Mouse (Mus musculus): ENCODE results near the gene Capn10. TPM values are rescaled to one million over a fixed set of nuclear protein-coding genes. Genes with fewer than 3 reads are reported as not detected.

Capn10 gene
- polyA plus RNA-seq, 1 experiment from 2014 or later: 29.1 TPM

DNA sequence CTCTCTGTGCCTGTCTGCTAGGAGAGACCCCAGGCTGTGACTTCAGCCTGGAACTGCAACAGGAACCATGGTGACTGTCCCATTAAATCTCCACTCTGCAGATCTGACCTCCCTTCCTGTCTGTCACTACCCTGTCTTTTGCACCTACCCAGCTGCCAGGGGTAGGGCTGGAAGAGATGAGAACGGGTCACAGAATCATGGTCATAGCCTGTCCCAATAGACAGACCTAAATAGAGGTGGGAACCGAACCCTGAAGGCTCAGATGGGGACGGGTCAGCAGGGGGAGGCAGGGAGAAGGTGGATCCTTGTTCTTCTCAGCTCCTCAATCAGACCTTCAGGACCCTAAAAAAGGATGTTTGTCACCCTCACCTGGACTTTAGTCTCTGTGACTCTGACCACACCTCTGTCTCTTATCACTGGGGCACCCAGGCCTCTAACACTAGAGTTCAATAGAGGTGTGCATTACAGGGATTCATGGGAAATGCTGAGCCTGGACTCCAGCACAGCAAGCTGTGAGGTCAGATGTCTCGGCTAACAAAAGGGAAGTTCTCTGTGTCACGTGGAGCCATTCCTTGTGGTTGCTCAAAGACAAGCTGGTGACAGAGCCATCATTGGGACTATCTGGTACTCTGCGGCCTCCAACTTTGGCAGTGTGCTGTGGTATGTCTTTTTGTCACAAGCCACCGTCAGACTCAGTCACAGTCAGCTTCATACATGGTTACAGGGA, 13.5 kb upstream of the Capn10 start:
- Histone ChIP-seq H3K27me3 (no peaks in the 10 kb centered on the region), H3K27ac (no peak overlapping the region), H3K36me3 (peaks cover 56% of the 10 kb centered on the region), H3K4me3 (no peak overlapping the region), H3K9ac (no peak overlapping the region), H3K4me1 (no peaks in the 10 kb centered on the region), H3K9me3 (no peaks in the 10 kb centered on the region), H3K4me2 (no peak overlapping the region)
- ATAC-seq (ENCODE audit: insufficient number of reproducible peaks, low FRiP score, low TSS enrichment, low read depth): no peak
- 85% methylated on average over 7 of the region's 7 CpGs for WGBS

DNA sequence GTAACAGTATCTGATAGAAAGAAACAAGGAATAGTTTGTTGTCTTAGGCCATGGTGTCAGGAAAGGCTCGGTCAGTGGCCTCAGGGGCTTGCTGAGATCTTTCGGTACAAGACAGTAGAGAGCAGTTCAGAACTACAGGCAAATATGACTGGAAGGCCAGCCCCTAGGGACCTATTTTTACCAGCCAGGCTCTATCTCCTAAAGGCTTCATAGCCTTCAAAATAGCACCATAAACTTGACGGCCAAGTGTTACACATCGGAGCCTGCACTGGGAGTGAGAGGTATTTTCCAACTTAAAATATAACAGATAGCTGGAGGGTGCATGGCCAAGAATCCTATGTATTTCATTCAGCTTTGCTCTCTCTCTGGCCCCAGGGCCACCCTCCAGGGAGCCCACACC, 12.7 kb upstream of the Capn10 start:
- Histone ChIP-seq H3K4me1 (no peaks in the 10 kb centered on the region), H3K9me3 (no peaks in the 10 kb centered on the region), H3K9ac (no peak overlapping the region), H3K4me3 (no peak overlapping the region), H3K27me3 (no peaks in the 10 kb centered on the region), H3K27ac (no peak overlapping the region), H3K36me3 (peaks cover 48% of the 10 kb centered on the region), H3K4me2 (no peak overlapping the region)
- no peak for ATAC-seq (ENCODE audit: insufficient number of reproducible peaks, low FRiP score, low TSS enrichment, low read depth)
- WGBS: 66% methylated on average over 4 of the region's 4 CpGs

DNA sequence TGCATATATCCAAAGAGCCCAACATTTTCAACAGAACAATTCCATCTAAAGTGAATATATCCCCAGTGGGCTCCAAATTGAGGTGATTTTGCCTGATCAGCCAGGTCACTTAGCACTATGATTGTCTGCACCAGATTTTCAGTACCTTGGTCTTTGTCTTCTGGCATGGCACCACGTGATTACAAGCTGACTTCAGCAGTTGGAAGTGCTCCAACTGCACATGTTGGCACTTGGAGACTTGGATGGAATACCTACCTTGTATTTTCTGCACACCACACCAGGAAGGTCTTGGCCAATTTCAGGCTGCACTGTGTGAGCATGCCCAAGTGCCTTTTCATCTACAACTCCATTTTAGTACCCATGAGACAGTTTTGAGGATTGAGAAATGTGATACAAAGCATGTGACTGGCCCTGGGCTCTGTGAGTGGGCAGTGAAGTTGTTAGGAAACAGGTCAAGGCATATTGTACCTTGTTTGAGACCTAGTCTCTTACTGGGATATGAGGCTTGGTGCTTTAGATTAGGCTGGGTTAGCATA, 3.9 kb upstream of the Capn10 start:
- H3K36me3 ChIP-seq: no peaks in the 10 kb centered on the region
- no peaks in the 10 kb centered on the region for H3K27me3 ChIP-seq
- H3K9me3 ChIP-seq: no peaks in the 10 kb centered on the region
- H3K27ac ChIP-seq: no peak overlapping the region
- H3K4me2 ChIP-seq: no peak overlapping the region
- peaks cover 9% of the 10 kb centered on the region for H3K4me1 ChIP-seq
- no peak overlapping the region for H3K9ac ChIP-seq
- H3K4me3 ChIP-seq: no peak overlapping the region
- WGBS: 12% methylated on average over 1 of the region's 1 CpGs
- no peak for ATAC-seq (ENCODE audit: insufficient number of reproducible peaks, low FRiP score, low TSS enrichment, low read depth)

DNA sequence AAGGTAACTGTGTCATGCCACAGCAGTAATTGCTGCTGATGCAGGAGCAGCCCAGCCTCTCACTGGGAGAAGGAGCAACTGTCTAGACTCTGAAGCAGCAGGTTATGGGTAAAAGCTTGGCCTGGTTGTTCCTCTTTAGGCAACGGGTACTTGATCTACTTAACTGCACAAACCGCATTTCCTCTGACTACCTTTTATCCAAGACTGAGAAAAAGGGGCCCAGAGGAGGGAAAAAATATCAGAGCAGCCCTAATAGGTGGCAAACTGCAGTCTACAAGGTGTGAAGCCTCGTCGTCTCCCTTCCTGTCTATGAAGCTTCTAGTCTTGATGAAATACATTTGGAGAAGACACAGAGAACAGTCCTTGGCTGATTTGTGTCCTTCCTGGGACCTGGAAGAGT, 565 bp upstream of the Capn10 start:
- peak overlapping the region; percentile 74 for H3K4me2 ChIP-seq
- peak overlapping the region; percentile 98 for H3K27ac ChIP-seq
- peak overlapping the region; percentile 41 for H3K9ac ChIP-seq
- no peak for ATAC-seq (ENCODE audit: insufficient number of reproducible peaks, low FRiP score, low TSS enrichment, low read depth)
- no peaks in the 10 kb centered on the region for H3K9me3 ChIP-seq
- H3K4me1 ChIP-seq: peaks cover 18% of the 10 kb centered on the region
- H3K36me3 ChIP-seq: peaks cover 4% of the 10 kb centered on the region
- WGBS: 78% methylated on average over 4 of the region's 4 CpGs
- H3K4me3 ChIP-seq: peak overlapping the region; percentile 80
- H3K27me3 ChIP-seq: no peaks in the 10 kb centered on the region

DNA sequence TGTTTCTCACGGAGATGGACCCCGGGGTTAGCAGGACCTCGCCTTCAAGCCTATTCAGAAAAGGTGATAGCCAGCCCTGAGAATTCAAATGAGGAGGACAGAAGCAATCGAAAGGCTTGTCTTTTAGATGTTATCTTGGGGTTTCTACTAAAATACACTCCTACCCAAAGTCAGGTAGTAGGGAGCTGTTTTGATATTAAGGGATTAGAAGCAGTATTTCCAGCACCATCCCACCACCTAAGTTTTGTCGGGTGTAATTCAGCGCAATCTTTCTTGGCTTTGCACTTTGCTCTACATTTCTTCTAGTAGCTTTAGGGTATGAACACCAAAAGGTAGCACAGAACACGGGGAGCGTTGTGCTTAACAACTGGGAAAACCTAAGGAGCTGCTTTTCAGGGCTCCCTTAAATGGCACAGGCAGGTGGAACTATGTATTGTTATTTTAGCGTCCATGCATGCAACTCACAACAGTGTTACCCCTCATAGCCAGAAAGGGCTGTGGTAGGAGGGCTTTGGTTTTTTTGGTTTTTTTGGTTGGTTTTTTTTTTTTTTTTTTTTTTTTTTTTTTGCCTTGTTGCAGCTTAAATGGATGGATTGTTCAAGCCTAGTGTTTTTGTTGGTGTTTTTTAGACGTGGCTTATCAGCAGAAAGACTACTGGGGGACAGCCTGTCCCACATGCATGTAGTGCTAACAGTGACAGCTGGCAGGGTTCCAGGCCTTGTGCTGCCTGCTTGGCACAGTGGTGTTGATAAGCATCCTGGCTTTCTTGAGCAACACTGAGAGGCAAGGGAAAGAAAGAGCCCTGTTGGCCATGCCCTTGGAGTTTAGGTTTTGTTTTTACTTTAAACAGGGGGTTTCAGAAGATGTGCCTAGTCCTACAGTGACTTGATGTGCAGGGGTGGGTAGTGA, 1.1 kb downstream of the Capn10 start:
- 17% methylated on average over 10 of the region's 10 CpGs for WGBS
- H3K27me3 ChIP-seq: no peaks in the 10 kb centered on the region
- H3K9ac ChIP-seq: peak overlapping the region; percentile 70
- peaks cover 18% of the 10 kb centered on the region for H3K4me1 ChIP-seq
- H3K27ac ChIP-seq: peak overlapping the region; percentile 98
- H3K4me3 ChIP-seq: peak overlapping the region; percentile 80
- peak overlapping the region; percentile 74 for H3K4me2 ChIP-seq
- peaks cover 21% of the 10 kb centered on the region for H3K36me3 ChIP-seq
- no peaks in the 10 kb centered on the region for H3K9me3 ChIP-seq
- no peak for ATAC-seq (ENCODE audit: insufficient number of reproducible peaks, low FRiP score, low TSS enrichment, low read depth)

DNA sequence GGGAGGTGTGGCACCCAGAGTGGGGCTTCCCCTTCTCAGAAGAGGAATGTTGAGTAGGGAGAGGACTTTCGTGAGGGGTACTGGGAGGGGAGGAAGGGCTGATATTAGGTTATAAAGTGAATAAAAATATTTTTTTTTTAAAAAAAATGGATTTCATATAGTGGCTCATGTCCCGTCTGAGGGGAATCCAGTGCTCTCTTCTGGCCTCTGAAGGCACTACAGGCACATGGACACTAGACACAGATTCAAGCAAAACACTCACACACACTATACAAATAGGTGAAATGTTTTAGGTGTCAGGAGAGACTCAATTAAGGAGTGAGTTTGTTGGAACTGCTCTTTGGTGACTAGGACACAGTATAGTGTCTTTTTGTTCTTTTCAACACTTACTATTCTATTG, 1.8 kb downstream of the Capn10 start:
- peak overlapping the region; percentile 74 for H3K4me2 ChIP-seq
- H3K36me3 ChIP-seq: peaks cover 24% of the 10 kb centered on the region
- H3K27me3 ChIP-seq: no peaks in the 10 kb centered on the region
- no peak overlapping the region for H3K27ac ChIP-seq
- no peak for ATAC-seq (ENCODE audit: insufficient number of reproducible peaks, low FRiP score, low TSS enrichment, low read depth)
- peak overlapping the region; percentile 80; the same call in 1 of the 2 replicates for H3K4me3 ChIP-seq
- peaks cover 18% of the 10 kb centered on the region for H3K4me1 ChIP-seq
- H3K9me3 ChIP-seq: no peaks in the 10 kb centered on the region
- 55% methylated on average over 2 of the region's 2 CpGs for WGBS
- no peak overlapping the region for H3K9ac ChIP-seq

DNA sequence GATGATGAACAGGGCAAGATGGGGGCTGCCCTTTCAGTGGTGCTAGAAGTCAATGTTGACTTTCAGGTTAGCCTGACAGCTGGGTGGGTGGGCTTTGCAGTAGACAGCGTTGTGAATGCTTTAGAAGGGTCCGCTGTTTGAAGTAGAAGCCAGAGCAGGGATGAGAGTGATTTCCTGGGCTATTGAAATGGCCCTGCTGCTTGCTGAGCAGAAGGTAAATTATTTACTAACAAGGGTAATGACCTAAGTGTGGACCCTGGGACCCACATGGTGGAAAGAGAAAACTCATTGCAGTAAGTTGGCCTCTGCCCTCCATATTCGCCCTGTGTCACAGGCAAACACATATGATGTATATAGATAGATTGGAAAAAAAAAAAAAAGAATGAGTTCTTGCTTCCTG, 2.3 kb downstream of the Capn10 start:
- H3K9ac ChIP-seq: no peak overlapping the region
- no peak overlapping the region for H3K27ac ChIP-seq
- no peak overlapping the region for H3K4me2 ChIP-seq
- 85% methylated on average over 3 of the region's 3 CpGs for WGBS
- peaks cover 25% of the 10 kb centered on the region for H3K36me3 ChIP-seq
- H3K4me1 ChIP-seq: peaks cover 18% of the 10 kb centered on the region
- H3K4me3 ChIP-seq: no peak overlapping the region
- H3K27me3 ChIP-seq: no peaks in the 10 kb centered on the region
- ATAC-seq (ENCODE audit: insufficient number of reproducible peaks, low FRiP score, low TSS enrichment, low read depth): no peak
- H3K9me3 ChIP-seq: no peaks in the 10 kb centered on the region

DNA sequence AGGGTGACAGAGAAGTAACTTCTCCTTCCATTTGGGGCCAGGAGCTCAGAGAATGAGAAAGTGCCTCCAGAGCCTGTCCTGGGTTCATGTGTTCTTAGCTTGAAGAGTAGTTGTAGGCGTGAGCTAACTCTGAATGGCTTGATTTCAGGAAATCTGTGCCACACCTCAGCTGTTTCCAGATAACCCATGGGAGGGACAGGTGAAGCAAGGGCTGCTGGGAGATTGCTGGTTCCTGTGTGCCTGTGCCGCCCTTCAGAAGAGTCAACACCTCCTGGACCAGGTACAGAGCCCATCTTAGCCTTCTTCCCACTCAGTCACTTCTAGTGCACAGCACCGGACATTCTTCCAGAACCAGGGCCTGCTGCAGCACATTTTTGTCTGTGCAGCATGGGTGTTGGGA, 3.6 kb downstream of the Capn10 start:
- Histone ChIP-seq H3K27ac (no peak overlapping the region), H3K9ac (no peak overlapping the region), H3K9me3 (no peaks in the 10 kb centered on the region), H3K27me3 (no peaks in the 10 kb centered on the region), H3K4me1 (peaks cover 18% of the 10 kb centered on the region), H3K4me3 (no peak overlapping the region), H3K4me2 (no peak overlapping the region), H3K36me3 (peaks cover 39% of the 10 kb centered on the region)
- ATAC-seq (ENCODE audit: insufficient number of reproducible peaks, low FRiP score, low TSS enrichment, low read depth): no peak
- WGBS: 93% methylated on average over 3 of the region's 3 CpGs

DNA sequence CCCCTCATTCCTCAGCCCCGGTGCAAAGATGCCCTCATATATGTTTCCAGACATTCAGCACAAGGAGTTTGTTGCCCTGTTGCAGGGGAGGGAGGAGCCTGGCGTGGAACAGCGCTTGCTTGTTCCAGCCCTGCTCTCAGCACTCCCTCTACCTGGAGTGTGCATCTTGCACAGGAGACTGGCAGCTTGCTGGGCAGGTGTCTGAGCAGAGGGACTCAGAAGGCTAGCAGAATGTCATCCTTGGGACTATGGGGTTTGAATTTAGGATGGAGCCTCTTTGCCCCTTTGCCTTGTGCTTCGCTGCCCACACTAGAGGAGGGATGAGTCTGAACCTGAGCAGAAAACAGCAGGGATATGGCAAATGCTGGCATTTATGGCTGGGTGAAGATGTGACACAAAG, 5.6 kb downstream of the Capn10 start:
- no peak overlapping the region for H3K9ac ChIP-seq
- peaks cover 13% of the 10 kb centered on the region for H3K4me1 ChIP-seq
- WGBS: 92% methylated on average over 4 of the region's 4 CpGs
- H3K27ac ChIP-seq: no peak overlapping the region
- no peaks in the 10 kb centered on the region for H3K27me3 ChIP-seq
- peaks cover 57% of the 10 kb centered on the region for H3K36me3 ChIP-seq
- H3K4me3 ChIP-seq: no peak overlapping the region
- no peaks in the 10 kb centered on the region for H3K9me3 ChIP-seq
- H3K4me2 ChIP-seq: no peak overlapping the region
- ATAC-seq (ENCODE audit: insufficient number of reproducible peaks, low FRiP score, low TSS enrichment, low read depth): no peak

DNA sequence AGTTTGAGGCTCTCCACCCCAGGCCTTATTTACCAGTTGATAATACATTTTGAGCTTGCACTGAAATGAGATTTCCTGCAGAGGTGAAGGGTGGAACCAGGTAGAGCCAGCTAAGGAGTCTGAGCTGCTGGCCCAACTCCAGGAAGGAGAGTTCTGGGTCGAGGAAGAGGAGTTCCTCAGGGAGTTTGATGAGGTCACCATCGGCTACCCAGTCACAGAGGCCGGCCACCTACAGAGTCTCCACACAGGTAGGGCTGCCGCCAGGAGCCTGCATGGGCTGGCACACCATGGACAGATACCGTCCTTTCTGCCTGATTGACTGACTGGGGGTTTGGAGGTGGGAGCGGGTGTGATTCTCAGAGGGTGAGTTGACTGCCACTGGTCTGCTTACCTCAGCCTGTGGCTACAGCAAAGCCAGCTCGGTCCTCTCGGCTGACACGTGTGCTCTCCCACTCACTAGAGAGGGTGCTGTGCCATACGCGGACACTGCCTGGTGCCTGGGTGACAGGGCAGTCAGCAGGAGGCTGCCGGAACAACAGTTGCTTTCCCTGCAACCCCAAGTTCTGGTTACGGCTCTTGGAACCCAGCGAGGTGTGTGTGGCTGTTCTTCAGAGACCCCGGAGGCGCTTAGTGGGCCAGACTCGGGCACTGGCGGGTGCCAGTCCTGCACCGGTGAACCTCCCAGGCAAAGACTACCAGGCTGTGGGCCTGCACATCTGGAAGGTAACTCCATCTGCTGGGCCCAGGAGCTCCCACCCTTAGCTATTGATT, 9.2 kb downstream of the Capn10 start:
- Histone ChIP-seq H3K4me2 (no peak overlapping the region), H3K4me1 (no peaks in the 10 kb centered on the region), H3K36me3 (peaks cover 92% of the 10 kb centered on the region), H3K27ac (no peak overlapping the region), H3K27me3 (no peaks in the 10 kb centered on the region), H3K4me3 (no peak overlapping the region), H3K9ac (no peak overlapping the region), H3K9me3 (no peaks in the 10 kb centered on the region)
- no peak for ATAC-seq (ENCODE audit: insufficient number of reproducible peaks, low FRiP score, low TSS enrichment, low read depth)
- WGBS: 92% methylated on average over 19 of the region's 19 CpGs

DNA sequence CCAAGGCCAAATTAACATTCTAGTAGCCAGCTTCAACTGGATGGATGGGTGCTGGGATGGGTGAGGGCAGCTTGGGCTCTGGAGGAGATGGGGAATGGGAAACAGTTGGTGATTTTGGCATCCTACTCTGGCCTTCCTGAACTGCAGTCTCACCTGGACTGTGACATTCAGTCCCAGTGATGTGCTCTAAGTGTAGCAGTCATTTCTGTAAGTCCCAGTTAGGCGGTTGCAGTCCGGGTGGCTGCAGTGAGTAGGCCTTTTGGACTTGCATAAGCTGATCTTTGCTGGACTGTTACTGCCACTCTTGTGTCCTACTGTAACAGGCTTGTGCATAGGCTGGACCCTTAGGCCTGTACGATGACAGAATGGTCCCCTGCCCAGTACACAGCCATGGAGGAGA, 13.8 kb downstream of the Capn10 start:
- H3K9ac ChIP-seq: no peak overlapping the region
- 98% methylated on average over 3 of the region's 3 CpGs for WGBS
- no peak overlapping the region for H3K27ac ChIP-seq
- no peaks in the 10 kb centered on the region for H3K4me1 ChIP-seq
- H3K36me3 ChIP-seq: peaks cover 65% of the 10 kb centered on the region
- no peak overlapping the region for H3K4me3 ChIP-seq
- no peak for ATAC-seq (ENCODE audit: insufficient number of reproducible peaks, low FRiP score, low TSS enrichment, low read depth)
- H3K27me3 ChIP-seq: no peaks in the 10 kb centered on the region
- H3K4me2 ChIP-seq: no peak overlapping the region
- H3K9me3 ChIP-seq: no peaks in the 10 kb centered on the region

Data from limb, embryonic 15.5 days (tissue).